Mouse (Mus musculus): Measurements from ENCODE around the gene Pde2a.

- TF ChIP-seq POLR2A (IDR thresholded peaks at IDR 0.05; ENCODE audit: borderline replicate concordance, extremely low read depth, insufficient read depth, insufficient read length, poor library complexity, severe bottlenecking) (no peak), CTCF (IDR thresholded peaks at IDR 0.05; ENCODE audit: borderline replicate concordance, extremely low read depth, insufficient read depth, insufficient read length) (no peak)
Measured at GRCm38 (mm10) chr7:101481872-101482498, 60.5 kb downstream of the Pde2a start.
